Mouse (Mus musculus) small intestine, adult 2 months (tissue): ENCODE data around the gene Sh3bp1.

ENCODE experiments used
- CTCF ChIP-seq: fragments of 200-500 bp; IDR thresholded peaks from 2 replicates; pipeline ENCODE4 v1.5.1; 2012; ENCODE audit warnings: low read depth, mild to moderate bottlenecking, control low read depth, inconsistent platforms, low read length, moderate library complexity, mixed read lengths; ENCODE audit not compliant: insufficient replicate concordance, insufficient read length; ENCODE audit errors: extremely low read depth
- POLR2A ChIP-seq: fragments of 200-500 bp; IDR thresholded peaks from 2 replicates; pipeline ENCODE4 v1.6.1; 2012; ENCODE audit warnings: low read depth, mild to moderate bottlenecking, control low read depth, inconsistent platforms, low read length, moderate library complexity

- no peak for TF ChIP-seq POLR2A
- no peak for TF ChIP-seq CTCF
Measured at GRCm38 (mm10) chr15:78927021-78927787, 27.6 kb downstream of the Sh3bp1 start.
